Mouse (Mus musculus): ENCODE measurements around the gene Spred2. TPM values are rescaled to one million over a fixed set of nuclear protein-coding genes. Genes with fewer than 3 reads are reported as not detected.

Gene Spred2
- polyA plus RNA-seq, 1 experiment from 2014 or later, result 5.5 TPM

GRCm38 (mm10) chr11:20064926-20065325, 140.8 kb downstream of the Spred2 start:
- Histone ChIP-seq H3K4me2 (ENCODE audit: low read length) (no peak overlapping the region), H3K27me3 (ENCODE audit: control insufficient read depth, insufficient read depth, low read length) (no peaks in the 10 kb centered on the region), H3K36me3 (ENCODE audit: control insufficient read depth, insufficient read depth, low read length) (peaks cover 35% of the 10 kb centered on the region), H3K27ac (replicated peaks; ENCODE audit: low read depth, low read length) (no peak overlapping the region), H3K4me1 (ENCODE audit: control insufficient read depth, insufficient read depth, low read length) (no peaks in the 10 kb centered on the region), H3K9me3 (ENCODE audit: control insufficient read depth, low read length) (no peaks in the 10 kb centered on the region), H3K4me3 (replicated peaks; ENCODE audit: low read depth, low read length) (no peak overlapping the region), H3K9ac (replicated peaks; ENCODE audit: low read length) (no peak overlapping the region)
- WGBS, result 95% methylated on average over 2 of the region's 2 CpGs
- no peak for DNase-seq
- ATAC-seq (ENCODE audit: low FRiP score, low TSS enrichment), result no peak

- 94% methylated on average over 1 of the region's 1 CpGs for WGBS
- H3K27ac ChIP-seq (replicated peaks; ENCODE audit: low read depth, low read length), result no peak overlapping the region
- H3K9ac ChIP-seq (replicated peaks; ENCODE audit: low read length), result no peak overlapping the region
- H3K36me3 ChIP-seq (ENCODE audit: control insufficient read depth, insufficient read depth, low read length), result peaks cover 42% of the 10 kb centered on the region
- no peaks in the 10 kb centered on the region for H3K9me3 ChIP-seq (ENCODE audit: control insufficient read depth, low read length)
- no peaks in the 10 kb centered on the region for H3K27me3 ChIP-seq (ENCODE audit: control insufficient read depth, insufficient read depth, low read length)
- H3K4me3 ChIP-seq (replicated peaks; ENCODE audit: low read depth, low read length), result no peak overlapping the region
- ATAC-seq (ENCODE audit: low FRiP score, low TSS enrichment) (no peak), DNase-seq (no peak)
- no peaks in the 10 kb centered on the region for H3K4me1 ChIP-seq (ENCODE audit: control insufficient read depth, insufficient read depth, low read length)
- H3K4me2 ChIP-seq (ENCODE audit: low read length), result no peak overlapping the region
Observed at GRCm38 (mm10) chr11:20066106-20066505, 141.9 kb downstream of the Spred2 start.

GRCm38 (mm10) chr11:20067521-20067920, 143.3 kb downstream of the Spred2 start:
- Histone ChIP-seq H3K36me3 (ENCODE audit: control insufficient read depth, insufficient read depth, low read length) (peaks cover 51% of the 10 kb centered on the region), H3K9ac (replicated peaks; ENCODE audit: low read length) (no peak overlapping the region), H3K4me2 (ENCODE audit: low read length) (no peak overlapping the region), H3K4me3 (replicated peaks; ENCODE audit: low read depth, low read length) (no peak overlapping the region), H3K27me3 (ENCODE audit: control insufficient read depth, insufficient read depth, low read length) (no peaks in the 10 kb centered on the region), H3K9me3 (ENCODE audit: control insufficient read depth, low read length) (no peaks in the 10 kb centered on the region), H3K27ac (replicated peaks; ENCODE audit: low read depth, low read length) (no peak overlapping the region), H3K4me1 (ENCODE audit: control insufficient read depth, insufficient read depth, low read length) (no peaks in the 10 kb centered on the region)
- ATAC-seq (ENCODE audit: low FRiP score, low TSS enrichment), result no peak
- DNase-seq, result peak; percentile 60
- WGBS, result 77% methylated on average over 1 of the region's 1 CpGs

GRCm38 (mm10) chr11:20068346-20069004, 144.3 kb downstream of the Spred2 start:
- no peaks in the 10 kb centered on the region for H3K27me3 ChIP-seq (ENCODE audit: control insufficient read depth, insufficient read depth, low read length)
- ATAC-seq (ENCODE audit: low FRiP score, low TSS enrichment) (no peak), DNase-seq (no peak)
- WGBS, result 97% methylated on average over 6 of the region's 6 CpGs
- H3K4me1 ChIP-seq (ENCODE audit: control insufficient read depth, insufficient read depth, low read length), result no peaks in the 10 kb centered on the region
- H3K9me3 ChIP-seq (ENCODE audit: control insufficient read depth, low read length), result no peaks in the 10 kb centered on the region
- peaks cover 60% of the 10 kb centered on the region for H3K36me3 ChIP-seq (ENCODE audit: control insufficient read depth, insufficient read depth, low read length)
- H3K27ac ChIP-seq (replicated peaks; ENCODE audit: low read depth, low read length), result no peak overlapping the region
- H3K4me3 ChIP-seq (replicated peaks; ENCODE audit: low read depth, low read length), result no peak overlapping the region
- H3K9ac ChIP-seq (replicated peaks; ENCODE audit: low read length), result no peak overlapping the region
- H3K4me2 ChIP-seq (ENCODE audit: low read length), result no peak overlapping the region

- Histone ChIP-seq H3K27me3 (ENCODE audit: control insufficient read depth, insufficient read depth, low read length) (no peaks in the 10 kb centered on the region), H3K4me2 (ENCODE audit: low read length) (no peak overlapping the region), H3K4me3 (replicated peaks; ENCODE audit: low read depth, low read length) (no peak overlapping the region), H3K27ac (replicated peaks; ENCODE audit: low read depth, low read length) (no peak overlapping the region), H3K9ac (replicated peaks; ENCODE audit: low read length) (no peak overlapping the region), H3K36me3 (ENCODE audit: control insufficient read depth, insufficient read depth, low read length) (peaks cover 61% of the 10 kb centered on the region), H3K9me3 (ENCODE audit: control insufficient read depth, low read length) (no peaks in the 10 kb centered on the region), H3K4me1 (ENCODE audit: control insufficient read depth, insufficient read depth, low read length) (no peaks in the 10 kb centered on the region)
- 87% methylated on average over 3 of the region's 3 CpGs for WGBS
- DNase-seq (peak; percentile 83), ATAC-seq (ENCODE audit: low FRiP score, low TSS enrichment) (no peak)
Observed at GRCm38 (mm10) chr11:20072174-20072573, 148.0 kb downstream of the Spred2 start.

GRCm38 (mm10) chr11:20072826-20073225, 148.7 kb downstream of the Spred2 start:
- Histone ChIP-seq H3K36me3 (ENCODE audit: control insufficient read depth, insufficient read depth, low read length) (peaks cover 66% of the 10 kb centered on the region), H3K4me3 (replicated peaks; ENCODE audit: low read depth, low read length) (no peak overlapping the region), H3K27ac (replicated peaks; ENCODE audit: low read depth, low read length) (no peak overlapping the region), H3K9ac (replicated peaks; ENCODE audit: low read length) (no peak overlapping the region), H3K4me1 (ENCODE audit: control insufficient read depth, insufficient read depth, low read length) (no peaks in the 10 kb centered on the region), H3K4me2 (ENCODE audit: low read length) (no peak overlapping the region), H3K9me3 (ENCODE audit: control insufficient read depth, low read length) (no peaks in the 10 kb centered on the region), H3K27me3 (ENCODE audit: control insufficient read depth, insufficient read depth, low read length) (no peaks in the 10 kb centered on the region)
- DNase-seq (no peak), ATAC-seq (ENCODE audit: low FRiP score, low TSS enrichment) (no peak)
- 94% methylated on average over 5 of the region's 5 CpGs for WGBS

Other genes with a start within 250 kb of the Spred2 start
- 107 and 112 TPM in 2 replicates for gene Actr2, start 188.5 kb downstream of the Spred2 start, polyA plus RNA-seq (2014; fragmentation: Nextera tagmentation; extraction: Ambion mirVana)

All from midbrain, embryonic 14.5 days (tissue).